11 mouse cellular contexts compared by ENCODE assay signal in genomic region chr2:180725856-180726629, GRCm38 (mm10). TPM values are rescaled to one million over a fixed set of nuclear protein-coding genes. Genes with fewer than 3 reads are reported as not detected.
DNase-seq lines count a peak whose midpoint lies in the region; ATAC-seq lines count a peak whose summit lies in the region.
"Had no signal": no experiment of that assay in that cellular context is flagged by ENCODE, and none has a peak within 500 bp of the region (broad histone marks: within the 10 kb centered on the region; RNA-seq: fewer than 3 reads in every experiment).

No protein-coding gene starts in this region.

- H3K36me3 ChIP-seq in embryonic facial prominence, embryonic 13.5 days: peaks cover 29% of the 10 kb centered on the region
- H3K36me3 ChIP-seq in embryonic facial prominence, embryonic 10.5 days (replicated peaks): peaks cover 33% of the 10 kb centered on the region
- peaks cover 34% of the 10 kb centered on the region for H3K36me3 ChIP-seq in midbrain, embryonic 13.5 days
- H3K36me3 ChIP-seq in midbrain, embryonic 10.5 days: peaks cover 32% of the 10 kb centered on the region
- peaks cover 10% of the 10 kb centered on the region for H3K36me3 ChIP-seq in intestine, embryonic 16.5 days (ENCODE audit: control insufficient read depth, insufficient read depth, low read length)
- peaks cover 9% of the 10 kb centered on the region; the same call in 1 of the 2 replicates for H3K36me3 ChIP-seq in splenic B cell, adult 2 months (ENCODE audit: control insufficient read depth, insufficient read depth, low read length, poor library complexity, severe bottlenecking)

- no peak overlapping the region for H3K27ac ChIP-seq in embryonic facial prominence, embryonic 13.5 days
- H3K27ac ChIP-seq in embryonic facial prominence, embryonic 10.5 days (replicated peaks): no peak overlapping the region
- H3K27ac ChIP-seq in midbrain, embryonic 13.5 days: no peak overlapping the region
- H3K27ac ChIP-seq in midbrain, embryonic 10.5 days (replicated peaks): no peak overlapping the region
- no peak overlapping the region for H3K27ac ChIP-seq in intestine, embryonic 16.5 days (ENCODE audit: low read length)
- H3K27ac ChIP-seq: midbrain, embryonic 15.5 days had no signal

- ATAC-seq in embryonic facial prominence, embryonic 13.5 days (ENCODE audit: insufficient number of reproducible peaks, insufficient read depth, low FRiP score, low TSS enrichment, low read depth): no peak
- ATAC-seq in midbrain, embryonic 13.5 days: peak; percentile 22; the same call in 1 of the 2 replicates
- ATAC-seq in intestine, embryonic 16.5 days: 0 out of 2 replicates have a peak, but pooled peaks have one; percentile 16

- 39% methylated on average over 8 of the region's 8 CpGs for WGBS in embryonic facial prominence, embryonic 13.5 days
- 29% methylated on average over 8 of the region's 8 CpGs for WGBS in embryonic facial prominence, embryonic 10.5 days
- WGBS in midbrain, embryonic 13.5 days: 35% methylated on average over 6 of the region's 8 CpGs
- WGBS in midbrain, embryonic 10.5 days: 38% methylated on average over 7 of the region's 8 CpGs
- 26% methylated on average over 8 of the region's 8 CpGs for WGBS in intestine, embryonic 16.5 days

- no peak overlapping the region for H3K4me3 ChIP-seq in embryonic facial prominence, embryonic 13.5 days
- H3K4me3 ChIP-seq in embryonic facial prominence, embryonic 10.5 days: no peak overlapping the region
- no peak overlapping the region for H3K4me3 ChIP-seq in midbrain, embryonic 13.5 days (replicated peaks)
- no peak overlapping the region for H3K4me3 ChIP-seq in midbrain, embryonic 10.5 days
- H3K4me3 ChIP-seq in intestine, embryonic 16.5 days (ENCODE audit: low read length): peak overlapping the region; percentile 28
- H3K4me3 ChIP-seq: midbrain, embryonic 15.5 days had no signal

- no peak for DNase-seq in embryonic facial prominence, embryonic 10.5 days (ENCODE audit: low spot score)
- no peak for DNase-seq in midbrain, embryonic 10.5 days (ENCODE audit: low spot score)
- peak; percentile 42 for DNase-seq in splenic B cell, adult 2 months (ENCODE audit: low read depth, low spot score)
- DNase-seq in layer of hippocampus, postnatal 36 days: no peak
- no peak for DNase-seq in frontal cortex, adult 2 months (ENCODE audit: extremely low spot score in 1 of 2, low spot score in 1 of 2)
- DNase-seq: left cerebral cortex, postnatal 4 days had no signal

- H3K27me3 ChIP-seq in embryonic facial prominence, embryonic 13.5 days: no peaks in the 10 kb centered on the region
- no peaks in the 10 kb centered on the region; the same call in 1 of the 2 replicates for H3K27me3 ChIP-seq in embryonic facial prominence, embryonic 10.5 days (replicated peaks; ENCODE audit: low read depth, poor library complexity, severe bottlenecking)
- H3K27me3 ChIP-seq in midbrain, embryonic 13.5 days: no peaks in the 10 kb centered on the region
- no peaks in the 10 kb centered on the region for H3K27me3 ChIP-seq in midbrain, embryonic 10.5 days (ENCODE audit: low read depth, poor library complexity, severe bottlenecking)
- no peaks in the 10 kb centered on the region for H3K27me3 ChIP-seq in intestine, embryonic 16.5 days (replicated peaks; ENCODE audit: control insufficient read depth, insufficient read depth, low read length)
- H3K27me3 ChIP-seq in splenic B cell, adult 2 months (ENCODE audit: control insufficient read depth, insufficient read depth, low read length, poor library complexity, severe bottlenecking): no peaks in the 10 kb centered on the region
- H3K27me3 ChIP-seq: midbrain, embryonic 15.5 days had no signal

- no peak overlapping the region; the same call in 1 of the 2 replicates for H3K9ac ChIP-seq in embryonic facial prominence, embryonic 13.5 days
- H3K9ac ChIP-seq in midbrain, embryonic 13.5 days (replicated peaks): no peak overlapping the region
- H3K9ac ChIP-seq in intestine, embryonic 16.5 days (ENCODE audit: low read depth, low read length): peak overlapping the region; percentile 53; the same call in 1 of the 2 replicates
- H3K9ac ChIP-seq: midbrain, embryonic 15.5 days had no signal

- peak overlapping the region; percentile 54; the same call in 1 of the 2 replicates for H3K4me2 ChIP-seq in embryonic facial prominence, embryonic 13.5 days
- H3K4me2 ChIP-seq in midbrain, embryonic 13.5 days (replicated peaks): no peak overlapping the region
- H3K4me2 ChIP-seq in intestine, embryonic 16.5 days (ENCODE audit: low read depth, low read length): peak overlapping the region; percentile 46; the same call in 1 of the 2 replicates
- H3K4me2 ChIP-seq: midbrain, embryonic 15.5 days had no signal

- no peaks in the 10 kb centered on the region for H3K9me3 ChIP-seq in embryonic facial prominence, embryonic 13.5 days
- no peaks in the 10 kb centered on the region for H3K9me3 ChIP-seq in embryonic facial prominence, embryonic 10.5 days
- no peaks in the 10 kb centered on the region for H3K9me3 ChIP-seq in midbrain, embryonic 13.5 days
- H3K9me3 ChIP-seq in midbrain, embryonic 10.5 days (replicated peaks): no peaks in the 10 kb centered on the region
- no peaks in the 10 kb centered on the region for H3K9me3 ChIP-seq in intestine, embryonic 16.5 days (ENCODE audit: control insufficient read depth, low read length)
- H3K9me3 ChIP-seq: midbrain, embryonic 15.5 days had no signal

- H3K4me1 ChIP-seq in embryonic facial prominence, embryonic 13.5 days: peaks cover 14% of the 10 kb centered on the region
- peaks cover 25% of the 10 kb centered on the region for H3K4me1 ChIP-seq in embryonic facial prominence, embryonic 10.5 days
- peaks cover 4% of the 10 kb centered on the region for H3K4me1 ChIP-seq in midbrain, embryonic 13.5 days (replicated peaks)
- peaks cover 8% of the 10 kb centered on the region for H3K4me1 ChIP-seq in midbrain, embryonic 10.5 days
- peaks cover 11% of the 10 kb centered on the region for H3K4me1 ChIP-seq in intestine, embryonic 16.5 days (ENCODE audit: control insufficient read depth, insufficient read depth, low read length)

RNA-seq across cellular contexts. Expression of gene Slc17a9, which starts 1.0 kb away (rescaled TPM):
- 0.70 and 1.4 TPM in 2 replicates for polyA plus RNA-seq in embryonic facial prominence, embryonic 13.5 days (2015; fragmentation: Nextera tagmentation; extraction: Ambion mirVana)
- 0.38 and 0.66 TPM in 2 replicates for polyA plus RNA-seq in embryonic facial prominence, embryonic 10.5 days (2016; fragmentation: Nextera tagmentation; extraction: Ambion mirVana)
- 0.27 and 0.61 TPM in 2 replicates for polyA plus RNA-seq in midbrain, embryonic 13.5 days (2015; fragmentation: Nextera tagmentation; extraction: Ambion mirVana)
- polyA plus RNA-seq in midbrain, embryonic 10.5 days (2016; fragmentation: Nextera tagmentation; extraction: Ambion mirVana): 0.43 and 0.57 TPM in 2 replicates
- polyA plus RNA-seq in intestine, embryonic 16.5 days (2015; fragmentation: Nextera tagmentation; extraction: Ambion mirVana): 5.4 and 6.3 TPM in 2 replicates
- under 1 TPM in 1 of 2 experiments, not detected in 1; 0.51 TPM for total RNA-seq in layer of hippocampus, postnatal 36 days (2021)
- 1.00 and 1.1 TPM in 2 replicates for polyA plus RNA-seq in frontal cortex, adult 2 months (2012; rRNA removed)

RNA-seq across cellular contexts. Expression of gene Gid8, which starts 16.1 kb away (rescaled TPM):
- polyA plus RNA-seq in embryonic facial prominence, embryonic 13.5 days (2015; fragmentation: Nextera tagmentation; extraction: Ambion mirVana): 62.8 and 66.5 TPM in 2 replicates
- polyA plus RNA-seq in embryonic facial prominence, embryonic 10.5 days (2016; fragmentation: Nextera tagmentation; extraction: Ambion mirVana): 46.7 and 51.7 TPM in 2 replicates
- polyA plus RNA-seq in midbrain, embryonic 13.5 days (2015; fragmentation: Nextera tagmentation; extraction: Ambion mirVana): 56.3 and 61.1 TPM in 2 replicates
- 50.2 TPM in 2 replicates for polyA plus RNA-seq in midbrain, embryonic 10.5 days (2016; fragmentation: Nextera tagmentation; extraction: Ambion mirVana)
- polyA plus RNA-seq in intestine, embryonic 16.5 days (2015; fragmentation: Nextera tagmentation; extraction: Ambion mirVana): 51.1 and 54.4 TPM in 2 replicates
- total RNA-seq in layer of hippocampus, postnatal 36 days (2021): 10 to 100 TPM; 63.3 to 63.4 TPM
- polyA plus RNA-seq in frontal cortex, adult 2 months (2012; rRNA removed): 57.0 and 57.7 TPM in 2 replicates

RNA-seq across cellular contexts. Expression of gene Dido1, which starts 16.2 kb away (rescaled TPM):
- 36.3 and 36.5 TPM in 2 replicates for polyA plus RNA-seq in embryonic facial prominence, embryonic 13.5 days (2015; fragmentation: Nextera tagmentation; extraction: Ambion mirVana)
- polyA plus RNA-seq in embryonic facial prominence, embryonic 10.5 days (2016; fragmentation: Nextera tagmentation; extraction: Ambion mirVana): 33.1 and 34.3 TPM in 2 replicates
- polyA plus RNA-seq in midbrain, embryonic 13.5 days (2015; fragmentation: Nextera tagmentation; extraction: Ambion mirVana): 33.9 and 36.3 TPM in 2 replicates
- polyA plus RNA-seq in midbrain, embryonic 10.5 days (2016; fragmentation: Nextera tagmentation; extraction: Ambion mirVana): 30.9 and 34.6 TPM in 2 replicates
- polyA plus RNA-seq in intestine, embryonic 16.5 days (2015; fragmentation: Nextera tagmentation; extraction: Ambion mirVana): 16.6 and 17.0 TPM in 2 replicates
- total RNA-seq in layer of hippocampus, postnatal 36 days (2021): 10 to 100 TPM; 52.2 to 61.1 TPM
- polyA plus RNA-seq in frontal cortex, adult 2 months (2012; rRNA removed): 36.9 and 39.7 TPM in 2 replicates

RNA-seq across cellular contexts. Expression of gene Bhlhe23, which starts 50.7 kb away (rescaled TPM):
- 0.17 TPM in 1 of 2 replicates, not detected in the other for polyA plus RNA-seq in embryonic facial prominence, embryonic 13.5 days (2015; fragmentation: Nextera tagmentation; extraction: Ambion mirVana)
- 1.2 and 1.9 TPM in 2 replicates for polyA plus RNA-seq in embryonic facial prominence, embryonic 10.5 days (2016; fragmentation: Nextera tagmentation; extraction: Ambion mirVana)
- polyA plus RNA-seq in midbrain, embryonic 13.5 days (2015; fragmentation: Nextera tagmentation; extraction: Ambion mirVana): 18.7 and 25.0 TPM in 2 replicates
- 10.8 and 12.0 TPM in 2 replicates for polyA plus RNA-seq in midbrain, embryonic 10.5 days (2016; fragmentation: Nextera tagmentation; extraction: Ambion mirVana)
- polyA plus RNA-seq in intestine, embryonic 16.5 days (2015; fragmentation: Nextera tagmentation; extraction: Ambion mirVana): not detected in 2 replicates
- not detected for total RNA-seq in layer of hippocampus, postnatal 36 days (2021)
- polyA plus RNA-seq in frontal cortex, adult 2 months (2012; rRNA removed): 0.04 and 0.08 TPM in 2 replicates
- total RNA-seq: hematopoietic stem cell, adult 5-6 weeks; left cerebral cortex, postnatal 4 days had no signal
